Mouse (Mus musculus): ENCODE data around the gene Anapc1. TPM values are rescaled to one million over a fixed set of nuclear protein-coding genes. Genes with fewer than 3 reads are reported as not detected.

Anapc1 gene
- polyA plus RNA-seq, 1 experiment from 2014 or later, result 60.7 TPM

GRCm38 (mm10) chr2:128692771-128693170 is 5.6 kb upstream of the Anapc1 start:
- Histone ChIP-seq H3K27me3 (ENCODE audit: control insufficient read depth, insufficient read depth, low read depth, low read length) (no peaks in the 10 kb centered on the region), H3K9ac (ENCODE audit: low read length) (no peak overlapping the region), H3K27ac (ENCODE audit: low read length) (no peak overlapping the region), H3K4me2 (ENCODE audit: low read depth, low read length) (no peak overlapping the region), H3K4me3 (ENCODE audit: low read length) (no peak overlapping the region), H3K36me3 (ENCODE audit: control insufficient read depth, insufficient read depth, low read length) (no peaks in the 10 kb centered on the region), H3K4me1 (replicated peaks; ENCODE audit: control insufficient read depth, insufficient read depth, low read length) (peaks cover 3% of the 10 kb centered on the region; the same call in 1 of the 2 replicates), H3K9me3 (ENCODE audit: control insufficient read depth, low read length) (no peaks in the 10 kb centered on the region)
- no peak for ATAC-seq (ENCODE audit: low read depth)
- 77% methylated on average over 10 of the region's 10 CpGs for WGBS

GRCm38 (mm10) chr2:128692336-128692735 is 5.1 kb upstream of the Anapc1 start:
- 64% methylated on average over 14 of the region's 14 CpGs for WGBS
- H3K4me3 ChIP-seq (ENCODE audit: low read length), result no peak overlapping the region
- no peak overlapping the region for H3K4me2 ChIP-seq (ENCODE audit: low read depth, low read length)
- H3K27me3 ChIP-seq (ENCODE audit: control insufficient read depth, insufficient read depth, low read depth, low read length), result no peaks in the 10 kb centered on the region
- no peaks in the 10 kb centered on the region for H3K9me3 ChIP-seq (ENCODE audit: control insufficient read depth, low read length)
- ATAC-seq (ENCODE audit: low read depth), result no peak
- H3K36me3 ChIP-seq (ENCODE audit: control insufficient read depth, insufficient read depth, low read length), result no peaks in the 10 kb centered on the region
- H3K9ac ChIP-seq (ENCODE audit: low read length), result no peak overlapping the region
- no peak overlapping the region for H3K27ac ChIP-seq (ENCODE audit: low read length)
- no peaks in the 10 kb centered on the region for H3K4me1 ChIP-seq (replicated peaks; ENCODE audit: control insufficient read depth, insufficient read depth, low read length)

- Histone ChIP-seq H3K36me3 (ENCODE audit: control insufficient read depth, insufficient read depth, low read length) (peaks cover 9% of the 10 kb centered on the region), H3K9ac (ENCODE audit: low read length) (peak overlapping the region; percentile 99), H3K4me2 (ENCODE audit: low read depth, low read length) (peak overlapping the region; percentile 58), H3K4me3 (ENCODE audit: low read length) (peak overlapping the region; percentile 92), H3K27me3 (ENCODE audit: control insufficient read depth, insufficient read depth, low read depth, low read length) (no peaks in the 10 kb centered on the region), H3K27ac (ENCODE audit: low read length) (peak overlapping the region; percentile 89), H3K9me3 (ENCODE audit: control insufficient read depth, low read length) (no peaks in the 10 kb centered on the region), H3K4me1 (replicated peaks; ENCODE audit: control insufficient read depth, insufficient read depth, low read length) (peaks cover 8% of the 10 kb centered on the region)
- WGBS, result 45% methylated on average over 10 of the region's 10 CpGs
- peak; percentile 82 for ATAC-seq (ENCODE audit: low read depth)
Observed at GRCm38 (mm10) chr2:128687558-128688120, 448 bp upstream of the Anapc1 start.

GRCm38 (mm10) chr2:128680661-128681060 is 6.5 kb downstream of the Anapc1 start:
- no peaks in the 10 kb centered on the region for H3K27me3 ChIP-seq (ENCODE audit: control insufficient read depth, insufficient read depth, low read depth, low read length)
- H3K4me2 ChIP-seq (ENCODE audit: low read depth, low read length), result no peak overlapping the region
- H3K4me1 ChIP-seq (replicated peaks; ENCODE audit: control insufficient read depth, insufficient read depth, low read length), result peaks cover under 1% of the 10 kb centered on the region
- H3K9me3 ChIP-seq (ENCODE audit: control insufficient read depth, low read length), result no peaks in the 10 kb centered on the region
- peaks cover 34% of the 10 kb centered on the region for H3K36me3 ChIP-seq (ENCODE audit: control insufficient read depth, insufficient read depth, low read length)
- no peak overlapping the region for H3K4me3 ChIP-seq (ENCODE audit: low read length)
- WGBS, result 35% methylated on average over 4 of the region's 4 CpGs
- no peak overlapping the region for H3K27ac ChIP-seq (ENCODE audit: low read length)
- H3K9ac ChIP-seq (ENCODE audit: low read length), result no peak overlapping the region
- peak; percentile 89 for ATAC-seq (ENCODE audit: low read depth)

GRCm38 (mm10) chr2:128620578-128620977 is 66.6 kb downstream of the Anapc1 start:
- WGBS, result 93% methylated on average over 1 of the region's 1 CpGs
- Histone ChIP-seq H3K4me2 (ENCODE audit: low read depth, low read length) (no peak overlapping the region), H3K36me3 (ENCODE audit: control insufficient read depth, insufficient read depth, low read length) (peaks cover 65% of the 10 kb centered on the region), H3K9me3 (ENCODE audit: control insufficient read depth, low read length) (no peaks in the 10 kb centered on the region), H3K27ac (ENCODE audit: low read length) (no peak overlapping the region), H3K9ac (ENCODE audit: low read length) (no peak overlapping the region), H3K4me3 (ENCODE audit: low read length) (no peak overlapping the region), H3K27me3 (ENCODE audit: control insufficient read depth, insufficient read depth, low read depth, low read length) (no peaks in the 10 kb centered on the region), H3K4me1 (replicated peaks; ENCODE audit: control insufficient read depth, insufficient read depth, low read length) (no peaks in the 10 kb centered on the region)
- ATAC-seq (ENCODE audit: low read depth), result no peak

- WGBS, result 88% methylated on average over 4 of the region's 4 CpGs
- H3K4me1 ChIP-seq (replicated peaks; ENCODE audit: control insufficient read depth, insufficient read depth, low read length), result 0 out of 2 replicates have a peak, but pooled peaks cover 3% of the 10 kb centered on the region
- no peaks in the 10 kb centered on the region for H3K9me3 ChIP-seq (ENCODE audit: control insufficient read depth, low read length)
- H3K4me3 ChIP-seq (ENCODE audit: low read length), result no peak overlapping the region
- no peak overlapping the region for H3K9ac ChIP-seq (ENCODE audit: low read length)
- peaks cover 68% of the 10 kb centered on the region for H3K36me3 ChIP-seq (ENCODE audit: control insufficient read depth, insufficient read depth, low read length)
- H3K27me3 ChIP-seq (ENCODE audit: control insufficient read depth, insufficient read depth, low read depth, low read length), result no peaks in the 10 kb centered on the region
- H3K4me2 ChIP-seq (ENCODE audit: low read depth, low read length), result no peak overlapping the region
- ATAC-seq (ENCODE audit: low read depth), result no peak
- H3K27ac ChIP-seq (ENCODE audit: low read length), result no peak overlapping the region
Observed at GRCm38 (mm10) chr2:128615366-128615765, 71.8 kb downstream of the Anapc1 start.

GRCm38 (mm10) chr2:128613365-128613764 is 73.8 kb downstream of the Anapc1 start:
- peak overlapping the region; percentile 56 for H3K27ac ChIP-seq (ENCODE audit: low read length)
- WGBS, result 43% methylated on average over 5 of the region's 5 CpGs
- H3K4me1 ChIP-seq (replicated peaks; ENCODE audit: control insufficient read depth, insufficient read depth, low read length), result 0 out of 2 replicates have a peak, but pooled peaks cover 3% of the 10 kb centered on the region
- ATAC-seq (ENCODE audit: low read depth), result peak; percentile 59
- H3K9ac ChIP-seq (ENCODE audit: low read length), result no peak overlapping the region
- no peaks in the 10 kb centered on the region for H3K9me3 ChIP-seq (ENCODE audit: control insufficient read depth, low read length)
- H3K27me3 ChIP-seq (ENCODE audit: control insufficient read depth, insufficient read depth, low read depth, low read length), result no peaks in the 10 kb centered on the region
- peaks cover 48% of the 10 kb centered on the region for H3K36me3 ChIP-seq (ENCODE audit: control insufficient read depth, insufficient read depth, low read length)
- H3K4me3 ChIP-seq (ENCODE audit: low read length), result no peak overlapping the region
- H3K4me2 ChIP-seq (ENCODE audit: low read depth, low read length), result no peak overlapping the region

GRCm38 (mm10) chr2:128612275-128612674 is 74.9 kb downstream of the Anapc1 start:
- peaks cover 38% of the 10 kb centered on the region for H3K36me3 ChIP-seq (ENCODE audit: control insufficient read depth, insufficient read depth, low read length)
- no peak for ATAC-seq (ENCODE audit: low read depth)
- no peak overlapping the region for H3K4me2 ChIP-seq (ENCODE audit: low read depth, low read length)
- H3K4me3 ChIP-seq (ENCODE audit: low read length), result no peak overlapping the region
- no peaks in the 10 kb centered on the region for H3K9me3 ChIP-seq (ENCODE audit: control insufficient read depth, low read length)
- H3K9ac ChIP-seq (ENCODE audit: low read length), result no peak overlapping the region
- H3K27me3 ChIP-seq (ENCODE audit: control insufficient read depth, insufficient read depth, low read depth, low read length), result no peaks in the 10 kb centered on the region
- H3K27ac ChIP-seq (ENCODE audit: low read length), result no peak overlapping the region
- 0 out of 2 replicates have a peak, but pooled peaks cover 3% of the 10 kb centered on the region for H3K4me1 ChIP-seq (replicated peaks; ENCODE audit: control insufficient read depth, insufficient read depth, low read length)
- WGBS, result 86% methylated on average over 7 of the region's 7 CpGs

GRCm38 (mm10) chr2:128611178-128611577 is 76.0 kb downstream of the Anapc1 start:
- H3K4me2 ChIP-seq (ENCODE audit: low read depth, low read length), result no peak overlapping the region
- ATAC-seq (ENCODE audit: low read depth), result no peak
- 85% methylated on average over 8 of the region's 8 CpGs for WGBS
- peaks cover 32% of the 10 kb centered on the region for H3K36me3 ChIP-seq (ENCODE audit: control insufficient read depth, insufficient read depth, low read length)
- no peak overlapping the region for H3K9ac ChIP-seq (ENCODE audit: low read length)
- H3K4me3 ChIP-seq (ENCODE audit: low read length), result no peak overlapping the region
- no peak overlapping the region for H3K27ac ChIP-seq (ENCODE audit: low read length)
- no peaks in the 10 kb centered on the region for H3K27me3 ChIP-seq (ENCODE audit: control insufficient read depth, insufficient read depth, low read depth, low read length)
- H3K9me3 ChIP-seq (ENCODE audit: control insufficient read depth, low read length), result peaks cover 5% of the 10 kb centered on the region
- H3K4me1 ChIP-seq (replicated peaks; ENCODE audit: control insufficient read depth, insufficient read depth, low read length), result 0 out of 2 replicates have a peak, but pooled peaks cover 3% of the 10 kb centered on the region

Data from lung, embryonic 16.5 days (tissue).